Mouse (Mus musculus) small intestine, adult 2 months (tissue): Measurements from ENCODE around the gene Qprt. TPM values are rescaled to one million over a fixed set of nuclear protein-coding genes. Genes with fewer than 3 reads are reported as not detected.

ENCODE experiments used
- H3K27ac ChIP-seq: fragments of 200-500 bp; 2 replicates; pipeline ENCODE4 v1.5.1; 2012; ENCODE audit warnings: low read depth, low read length, control low read depth, inconsistent platforms; ENCODE audit not compliant: insufficient read depth
- H3K27me3 ChIP-seq: fragments of 200-500 bp; 2 replicates; pipeline ENCODE4 v1.6.1; 2012; ENCODE audit warnings: mild to moderate bottlenecking, moderate library complexity, low read length, inconsistent platforms; ENCODE audit not compliant: control insufficient read depth, insufficient read depth
- H3K36me3 ChIP-seq: fragments of 200-500 bp; 2 replicates; pipeline ENCODE4 v1.6.1; 2012; ENCODE audit warnings: mild to moderate bottlenecking, low read length, control low read depth, inconsistent platforms; ENCODE audit not compliant: control insufficient read depth, insufficient read depth
- H3K4me1 ChIP-seq: fragments of 200-500 bp; 2 replicates; pipeline ENCODE4 v1.6.1; 2012; ENCODE audit warnings: low read length, inconsistent platforms, mixed read lengths; ENCODE audit not compliant: control insufficient read depth, insufficient read depth, insufficient read length
- H3K4me3 ChIP-seq: fragments of 200-500 bp; 2 replicates; pipeline ENCODE4 v1.5.1; 2012; ENCODE audit warnings: low read depth, mild to moderate bottlenecking, control low read depth, inconsistent platforms, low read length, moderate library complexity
- CTCF ChIP-seq: fragments of 200-500 bp; IDR thresholded peaks from 2 replicates; pipeline ENCODE4 v1.5.1; 2012; ENCODE audit warnings: low read depth, mild to moderate bottlenecking, control low read depth, inconsistent platforms, low read length, moderate library complexity, mixed read lengths; ENCODE audit not compliant: insufficient replicate concordance, insufficient read length; ENCODE audit errors: extremely low read depth
- POLR2A ChIP-seq: fragments of 200-500 bp; IDR thresholded peaks from 2 replicates; pipeline ENCODE4 v1.6.1; 2012; ENCODE audit warnings: low read depth, mild to moderate bottlenecking, control low read depth, inconsistent platforms, low read length, moderate library complexity
- WGBS: fragments of 180-500 bp; shearing (Covaris S2); methylation state at CpG from one replicate; pipeline ENCODE4 v1.1.7; 2018; 5-methylcytosine and 5-hydroxymethylcytosine counted together
- polyA plus RNA-seq: library from polyadenylated mRNA; depleted of rRNA; stranded (reverse); fragments of >200 nt; gene quantifications from 2 replicates; pipeline ENCODE4 v1.2.3, GENCODE M21; 2012

Gene Qprt
- polyA plus RNA-seq, 1 experiment = 1.7 TPM

DNA sequence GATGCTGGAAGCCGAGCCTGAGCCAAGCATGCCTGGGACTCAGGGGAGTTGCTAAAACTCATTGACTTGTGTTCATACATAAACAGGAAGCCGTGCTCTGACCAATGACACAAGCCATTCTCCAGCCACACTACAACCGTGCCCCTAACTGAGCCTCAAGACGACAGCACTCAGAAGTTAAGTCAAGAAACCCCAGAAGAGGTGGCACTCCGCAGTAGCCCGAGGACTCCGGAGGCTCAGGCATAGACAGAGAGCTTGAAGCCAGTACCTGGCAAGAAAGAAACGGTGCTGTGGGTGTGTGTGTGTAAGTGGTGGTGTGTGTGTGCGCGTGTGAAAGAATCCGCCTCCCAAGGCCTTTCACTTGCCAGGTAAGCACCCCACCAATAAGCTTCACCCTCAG is 7.1 kb downstream of the Qprt start:
- 82% methylated on average over 11 of the region's 11 CpGs for WGBS
- Histone ChIP-seq H3K27me3 (no peaks in the 10 kb centered on the region), H3K4me1 (peaks cover 23% of the 10 kb centered on the region), H3K27ac (no peak overlapping the region), H3K36me3 (no peaks in the 10 kb centered on the region), H3K4me3 (no peak overlapping the region)
- no peak for TF ChIP-seq POLR2A
- TF ChIP-seq CTCF = no peak

DNA sequence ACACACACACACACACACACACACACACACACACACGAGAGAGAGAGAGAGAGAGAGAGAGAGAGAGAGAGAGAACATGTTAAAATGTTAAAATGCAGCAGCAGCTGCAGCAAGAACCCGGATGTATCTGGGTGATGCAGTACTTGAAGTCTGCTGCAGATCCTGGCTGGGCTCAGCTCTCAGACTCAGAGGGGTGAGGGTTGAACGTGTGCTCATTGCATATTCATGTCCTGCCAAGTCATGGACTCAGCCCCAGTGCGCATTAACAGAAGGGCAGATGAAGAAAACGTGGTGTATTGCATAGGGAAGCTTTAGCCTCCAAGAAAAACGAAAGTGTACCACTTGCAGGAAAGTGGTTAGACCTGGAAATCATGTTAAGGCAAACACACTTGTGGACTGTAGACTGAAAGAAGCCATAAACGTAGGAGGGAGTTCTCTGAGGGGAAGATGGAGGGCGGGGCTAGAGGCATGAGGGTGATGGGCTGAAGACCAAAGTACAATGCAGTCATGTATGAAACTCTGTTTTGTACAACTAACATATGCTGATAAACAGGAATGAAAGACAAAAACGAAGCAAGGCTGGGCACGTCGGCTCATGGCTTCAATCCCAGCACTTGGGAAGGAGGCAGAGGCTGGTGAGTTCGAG is 8.3 kb downstream of the Qprt start:
- H3K4me3 ChIP-seq = no peak overlapping the region
- 11% methylated on average over 11 of the region's 12 CpGs for WGBS
- peaks cover 20% of the 10 kb centered on the region for H3K4me1 ChIP-seq
- H3K36me3 ChIP-seq = no peaks in the 10 kb centered on the region
- no peaks in the 10 kb centered on the region for H3K27me3 ChIP-seq
- no peak for TF ChIP-seq CTCF
- TF ChIP-seq POLR2A = no peak
- H3K27ac ChIP-seq = peak overlapping the region; percentile 75

DNA sequence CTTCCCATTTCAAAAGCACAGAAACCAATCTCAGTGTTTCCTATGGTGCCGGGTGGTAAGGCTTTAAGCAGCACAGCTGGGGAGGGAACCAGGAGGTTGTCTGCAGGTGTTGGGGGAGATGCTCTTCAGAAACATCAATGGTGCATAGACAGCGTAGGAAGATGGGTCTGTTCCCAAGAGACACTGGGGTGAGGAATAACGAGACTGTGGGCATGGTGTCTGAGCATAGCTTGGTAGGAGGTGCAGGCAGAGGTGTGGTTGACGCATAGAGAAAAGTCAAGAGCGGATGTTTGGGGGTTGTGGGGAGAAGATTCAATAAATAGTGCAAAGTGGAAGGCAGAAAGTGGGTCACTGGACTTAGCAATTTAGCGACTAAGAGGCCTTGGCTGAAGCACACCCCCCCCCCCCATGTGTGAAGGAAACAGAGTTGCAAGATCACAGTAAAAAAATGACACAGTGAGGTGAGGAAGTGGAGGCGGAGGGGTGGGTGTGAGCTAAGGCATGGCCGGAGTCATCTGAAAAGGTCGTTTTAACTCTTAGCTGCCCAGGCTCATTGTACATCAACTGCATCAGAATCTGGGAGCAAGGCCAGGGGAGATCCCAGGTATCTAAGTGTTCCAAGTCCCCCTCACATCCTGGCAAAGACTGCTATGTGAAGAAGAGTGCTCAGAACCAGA is 9.0 kb downstream of the Qprt start:
- no peak overlapping the region for H3K4me3 ChIP-seq
- H3K4me1 ChIP-seq = peaks cover 13% of the 10 kb centered on the region
- peak overlapping the region; percentile 75 for H3K27ac ChIP-seq
- no peaks in the 10 kb centered on the region for H3K36me3 ChIP-seq
- 43% methylated on average over 9 of the region's 9 CpGs for WGBS
- TF ChIP-seq CTCF (no peak), POLR2A (no peak)
- no peaks in the 10 kb centered on the region for H3K27me3 ChIP-seq

DNA sequence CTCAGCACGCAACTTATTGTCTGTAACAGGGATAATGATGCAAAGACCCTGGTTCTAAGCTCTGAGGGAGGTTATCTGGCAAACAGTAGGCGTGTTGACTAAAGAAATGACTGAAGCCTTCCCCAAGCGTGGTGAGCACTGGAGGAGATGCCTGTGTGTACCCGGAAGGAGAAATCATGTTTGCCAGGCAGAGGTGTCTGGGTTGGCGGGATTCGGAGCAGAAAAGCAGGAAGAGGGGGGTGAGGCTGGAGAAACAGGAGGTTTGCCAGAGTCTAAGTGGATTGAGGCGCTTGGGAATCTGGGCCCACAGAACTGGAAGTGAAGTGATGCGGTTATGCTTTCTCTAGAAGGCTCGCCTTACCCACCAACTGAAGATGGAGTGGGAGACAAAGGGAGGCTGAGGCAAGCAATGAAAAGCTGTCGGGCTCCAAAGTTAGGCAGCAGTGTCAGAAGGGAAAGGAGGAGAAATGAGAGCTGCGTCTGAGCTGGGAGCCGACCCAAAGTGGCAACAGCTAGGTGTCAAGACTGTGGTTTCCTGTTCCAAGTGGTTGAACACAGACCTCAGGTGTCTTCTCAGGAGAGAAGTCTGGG is 9.7 kb downstream of the Qprt start:
- peaks cover 8% of the 10 kb centered on the region for H3K4me1 ChIP-seq
- no peaks in the 10 kb centered on the region for H3K36me3 ChIP-seq
- peak overlapping the region; percentile 25 for H3K27ac ChIP-seq
- WGBS = 75% methylated on average over 12 of the region's 12 CpGs
- TF ChIP-seq CTCF (no peak), POLR2A (no peak)
- no peaks in the 10 kb centered on the region for H3K27me3 ChIP-seq
- no peak overlapping the region for H3K4me3 ChIP-seq

DNA sequence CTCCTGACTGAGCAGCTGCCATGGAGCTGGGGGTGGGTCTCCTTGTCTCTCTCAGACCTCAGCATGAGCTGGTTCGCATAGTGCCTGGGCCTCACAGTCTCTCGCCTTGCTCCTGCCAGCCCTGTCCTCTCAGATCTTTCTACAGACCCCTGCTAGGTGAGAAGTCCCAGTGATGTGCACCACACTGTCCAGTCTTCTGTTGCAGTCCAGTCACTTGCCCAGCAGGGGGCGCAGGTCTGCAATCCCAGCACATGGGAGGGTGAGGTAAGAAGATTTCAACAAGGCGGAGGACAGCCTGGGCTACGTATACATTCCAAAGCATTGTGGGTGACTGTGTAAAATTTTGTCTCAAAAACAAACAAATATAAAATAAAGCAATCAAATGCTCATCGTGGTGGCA is 10.6 kb downstream of the Qprt start:
- Histone ChIP-seq H3K4me1 (peaks cover 8% of the 10 kb centered on the region), H3K4me3 (no peak overlapping the region), H3K27ac (no peak overlapping the region), H3K27me3 (no peaks in the 10 kb centered on the region), H3K36me3 (no peaks in the 10 kb centered on the region)
- 45% methylated on average over 6 of the region's 6 CpGs for WGBS
- peak; percentile 65; the same call in 1 of the 2 replicates for TF ChIP-seq CTCF
- no peak for TF ChIP-seq POLR2A

DNA sequence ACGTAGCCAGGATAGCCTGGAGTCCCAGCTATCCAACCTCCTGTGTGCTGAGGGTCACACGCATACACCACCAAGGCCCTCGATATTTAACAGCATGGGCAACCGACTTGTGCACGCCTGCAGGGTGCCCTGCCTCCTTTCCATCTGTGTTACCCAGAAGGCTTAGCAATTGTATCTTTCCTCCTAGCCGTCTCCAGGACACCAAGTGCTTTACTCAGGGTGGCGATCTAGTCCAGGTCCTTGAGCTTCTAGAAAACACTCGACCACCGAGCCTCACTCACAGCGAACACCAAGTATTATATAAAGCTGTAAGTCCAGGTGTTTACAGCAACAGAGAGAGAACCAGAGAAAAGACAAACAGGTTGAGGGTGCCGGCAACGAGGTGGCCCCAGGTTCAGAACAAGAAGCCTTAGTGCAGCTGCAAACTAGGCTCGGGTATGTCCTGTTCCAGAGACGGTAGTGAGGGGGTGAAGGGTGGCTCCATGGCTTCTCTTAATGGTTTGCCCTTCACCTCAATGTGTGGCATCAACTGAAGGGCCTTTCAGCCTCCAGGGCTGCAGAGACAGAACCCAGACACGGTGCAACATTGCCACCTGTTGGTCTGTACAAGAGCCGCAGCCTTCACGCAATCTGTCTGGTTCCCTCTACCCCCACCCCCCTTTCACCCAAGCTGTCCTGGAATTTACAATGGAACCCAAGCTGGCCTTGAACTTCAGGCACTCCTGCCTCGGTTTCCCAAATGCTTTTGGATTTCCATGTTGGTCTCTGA is 11.6 kb downstream of the Qprt start:
- Histone ChIP-seq H3K27ac (no peak overlapping the region), H3K4me3 (no peak overlapping the region), H3K27me3 (no peaks in the 10 kb centered on the region), H3K4me1 (peaks cover 8% of the 10 kb centered on the region), H3K36me3 (no peaks in the 10 kb centered on the region)
- TF ChIP-seq POLR2A (peak; percentile 14; the same call in 1 of the 2 replicates), CTCF (peak; percentile 88)
- WGBS = 42% methylated on average over 18 of the region's 18 CpGs

DNA sequence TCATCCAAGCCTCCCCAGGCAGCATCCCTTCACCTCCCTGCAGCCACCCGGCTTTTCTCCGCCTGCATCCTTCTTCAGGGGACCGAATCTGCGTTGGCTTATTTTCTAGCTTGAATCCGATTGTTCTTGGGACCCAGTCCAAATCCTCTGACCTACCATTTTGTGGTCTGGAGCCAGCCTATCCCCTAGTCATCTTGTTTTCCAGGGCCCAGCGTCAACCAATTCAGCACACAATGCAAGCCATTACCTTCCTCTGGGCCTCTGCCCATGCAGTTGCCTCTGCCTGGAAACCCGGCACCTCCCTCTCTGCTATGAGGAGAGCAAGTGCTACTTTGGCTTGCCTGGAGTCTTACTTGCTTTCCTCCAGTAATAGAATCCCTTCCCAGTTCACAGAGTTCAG is 16.5 kb downstream of the Qprt start:
- WGBS = 78% methylated on average over 7 of the region's 7 CpGs
- Histone ChIP-seq H3K27ac (no peak overlapping the region), H3K4me1 (no peaks in the 10 kb centered on the region; the same call in 1 of the 2 replicates), H3K27me3 (no peaks in the 10 kb centered on the region), H3K36me3 (no peaks in the 10 kb centered on the region), H3K4me3 (no peak overlapping the region)
- TF ChIP-seq POLR2A = no peak
- no peak for TF ChIP-seq CTCF
